Mouse (Mus musculus): ENCODE results near the gene Rpp21. TPM values are rescaled to one million over a fixed set of nuclear protein-coding genes. Genes with fewer than 3 reads are reported as not detected.

Rpp21 gene
- polyA plus RNA-seq, 1 experiment from 2014 or later = 170 TPM

- no peaks in the 10 kb centered on the region for H3K9me3 ChIP-seq (ENCODE audit: control insufficient read depth, low read length)
- peaks cover 19% of the 10 kb centered on the region for H3K27me3 ChIP-seq (ENCODE audit: control insufficient read depth, insufficient read depth, low read length)
- no peak overlapping the region for H3K27ac ChIP-seq (ENCODE audit: low read depth, low read length)
- H3K9ac ChIP-seq (replicated peaks; ENCODE audit: low read depth, low read length) = no peak overlapping the region
- H3K4me2 ChIP-seq (ENCODE audit: low read depth, low read length) = no peak overlapping the region
- 51% methylated on average over 3 of the region's 3 CpGs for whole genome bisulfite sequencing
- H3K4me1 ChIP-seq (ENCODE audit: control insufficient read depth, insufficient read depth, low read length) = no peaks in the 10 kb centered on the region
- H3K4me3 ChIP-seq (ENCODE audit: low read depth, low read length) = no peak overlapping the region
- no peaks in the 10 kb centered on the region for H3K36me3 ChIP-seq (ENCODE audit: control insufficient read depth, insufficient read depth, low read length)
- ATAC-seq (ENCODE audit: low read depth) = no peak
Observed at GRCm38 (mm10) chr17:36224451-36224850, 33.4 kb downstream of the Rpp21 start.

- Histone ChIP-seq H3K4me2 (ENCODE audit: low read depth, low read length) (no peak overlapping the region), H3K4me1 (ENCODE audit: control insufficient read depth, insufficient read depth, low read length) (no peaks in the 10 kb centered on the region), H3K4me3 (ENCODE audit: low read depth, low read length) (no peak overlapping the region), H3K27ac (ENCODE audit: low read depth, low read length) (no peak overlapping the region), H3K9me3 (ENCODE audit: control insufficient read depth, low read length) (no peaks in the 10 kb centered on the region), H3K27me3 (ENCODE audit: control insufficient read depth, insufficient read depth, low read length) (peaks cover 20% of the 10 kb centered on the region), H3K9ac (replicated peaks; ENCODE audit: low read depth, low read length) (no peak overlapping the region), H3K36me3 (ENCODE audit: control insufficient read depth, insufficient read depth, low read length) (no peaks in the 10 kb centered on the region)
- no peak for ATAC-seq (ENCODE audit: low read depth)
- WGBS = 64% methylated on average over 5 of the region's 5 CpGs
Observed at GRCm38 (mm10) chr17:36218594-36219155, 39.2 kb downstream of the Rpp21 start.

GRCm38 (mm10) chr17:36215586-36215985, 42.3 kb downstream of the Rpp21 start:
- H3K4me1 ChIP-seq (ENCODE audit: control insufficient read depth, insufficient read depth, low read length) = no peaks in the 10 kb centered on the region
- H3K36me3 ChIP-seq (ENCODE audit: control insufficient read depth, insufficient read depth, low read length) = no peaks in the 10 kb centered on the region
- no peak overlapping the region for H3K27ac ChIP-seq (ENCODE audit: low read depth, low read length)
- no peak for ATAC-seq (ENCODE audit: low read depth)
- H3K27me3 ChIP-seq (ENCODE audit: control insufficient read depth, insufficient read depth, low read length) = peaks cover 20% of the 10 kb centered on the region
- WGBS = 3% methylated on average over 20 of the region's 20 CpGs
- H3K9ac ChIP-seq (replicated peaks; ENCODE audit: low read depth, low read length) = no peak overlapping the region
- no peak overlapping the region for H3K4me3 ChIP-seq (ENCODE audit: low read depth, low read length)
- no peak overlapping the region for H3K4me2 ChIP-seq (ENCODE audit: low read depth, low read length)
- H3K9me3 ChIP-seq (ENCODE audit: control insufficient read depth, low read length) = no peaks in the 10 kb centered on the region

- Histone ChIP-seq H3K9me3 (ENCODE audit: control insufficient read depth, low read length) (no peaks in the 10 kb centered on the region), H3K4me3 (ENCODE audit: low read depth, low read length) (no peak overlapping the region), H3K9ac (replicated peaks; ENCODE audit: low read depth, low read length) (no peak overlapping the region), H3K36me3 (ENCODE audit: control insufficient read depth, insufficient read depth, low read length) (no peaks in the 10 kb centered on the region), H3K27me3 (ENCODE audit: control insufficient read depth, insufficient read depth, low read length) (peaks cover 9% of the 10 kb centered on the region), H3K27ac (ENCODE audit: low read depth, low read length) (no peak overlapping the region), H3K4me1 (ENCODE audit: control insufficient read depth, insufficient read depth, low read length) (0 out of 2 replicates have a peak, but pooled peaks cover 3% of the 10 kb centered on the region), H3K4me2 (ENCODE audit: low read depth, low read length) (no peak overlapping the region)
- ATAC-seq (ENCODE audit: low read depth) = no peak
Observed at GRCm38 (mm10) chr17:36206846-36207245, 51.0 kb downstream of the Rpp21 start.

GRCm38 (mm10) chr17:36205862-36206261, 52.0 kb downstream of the Rpp21 start:
- WGBS = under 1% methylated on average over 38 of the region's 41 CpGs
- Histone ChIP-seq H3K9ac (replicated peaks; ENCODE audit: low read depth, low read length) (no peak overlapping the region), H3K27me3 (ENCODE audit: control insufficient read depth, insufficient read depth, low read length) (peaks cover 9% of the 10 kb centered on the region)

More at GRCm38 (mm10) chr17:36205862-36206261, 52.0 kb downstream of the Rpp21 start:
- peak overlapping the region; percentile 20; the same call in 1 of the 2 replicates for H3K4me3 ChIP-seq (ENCODE audit: low read depth, low read length)
- no peaks in the 10 kb centered on the region for H3K9me3 ChIP-seq (ENCODE audit: control insufficient read depth, low read length)
- 0 out of 2 replicates have a peak, but pooled peaks cover 3% of the 10 kb centered on the region for H3K4me1 ChIP-seq (ENCODE audit: control insufficient read depth, insufficient read depth, low read length)
- H3K36me3 ChIP-seq (ENCODE audit: control insufficient read depth, insufficient read depth, low read length) = no peaks in the 10 kb centered on the region
- H3K27ac ChIP-seq (ENCODE audit: low read depth, low read length) = no peak overlapping the region
- peak overlapping the region; percentile 42 for H3K4me2 ChIP-seq (ENCODE audit: low read depth, low read length)
- ATAC-seq (ENCODE audit: low read depth) = peak; percentile 51; the same call in 1 of the 2 replicates

Other genes with a start within 250 kb of the Rpp21 start
- gene H2-T24, start 237.5 kb downstream of the Rpp21 start, polyA plus RNA-seq (2014; fragmentation: Nextera tagmentation; extraction: Ambion mirVana) = 11.0 and 12.7 TPM in 2 replicates
- gene H2-T23, start 225.2 kb downstream of the Rpp21 start, polyA plus RNA-seq (2014; fragmentation: Nextera tagmentation; extraction: Ambion mirVana) = 2.6 and 3.8 TPM in 2 replicates
- gene H2-T22, start 215.3 kb downstream of the Rpp21 start, polyA plus RNA-seq (2014; fragmentation: Nextera tagmentation; extraction: Ambion mirVana) = 5.9 and 8.9 TPM in 2 replicates
- gene Gm6034, start 215.1 kb downstream of the Rpp21 start, polyA plus RNA-seq (2014; fragmentation: Nextera tagmentation; extraction: Ambion mirVana) = not detected in 2 replicates
- not detected in 2 replicates for gene Gm11127, start 199.7 kb downstream of the Rpp21 start, polyA plus RNA-seq (2014; fragmentation: Nextera tagmentation; extraction: Ambion mirVana)
- gene Gm19684, start 136.4 kb downstream of the Rpp21 start, polyA plus RNA-seq (2014; fragmentation: Nextera tagmentation; extraction: Ambion mirVana) = not detected in 2 replicates
- gene Gm7030, start 128.6 kb downstream of the Rpp21 start, polyA plus RNA-seq (2014; fragmentation: Nextera tagmentation; extraction: Ambion mirVana) = not detected in 2 replicates
- gene Gm8909, start 89.5 kb downstream of the Rpp21 start, polyA plus RNA-seq (2014; fragmentation: Nextera tagmentation; extraction: Ambion mirVana) = not detected in 2 replicates
- not detected in 2 replicates for gene H2-T3, start 67.8 kb downstream of the Rpp21 start, polyA plus RNA-seq (2014; fragmentation: Nextera tagmentation; extraction: Ambion mirVana)
- gene Trim39, start 14.2 kb upstream of the Rpp21 start, polyA plus RNA-seq (2014; fragmentation: Nextera tagmentation; extraction: Ambion mirVana) = 22.3 and 26.9 TPM in 2 replicates
- 0.24 TPM in 2 replicates for gene H2-M10.2, start 28.4 kb upstream of the Rpp21 start, polyA plus RNA-seq (2014; fragmentation: Nextera tagmentation; extraction: Ambion mirVana)
- not detected in 2 replicates for gene H2-M10.1, start 68.1 kb upstream of the Rpp21 start, polyA plus RNA-seq (2014; fragmentation: Nextera tagmentation; extraction: Ambion mirVana)
- not detected in 2 replicates for gene H2-M10.3, start 110.3 kb upstream of the Rpp21 start, polyA plus RNA-seq (2014; fragmentation: Nextera tagmentation; extraction: Ambion mirVana)
- gene H2-M10.4, start 204.3 kb upstream of the Rpp21 start, polyA plus RNA-seq (2014; fragmentation: Nextera tagmentation; extraction: Ambion mirVana) = not detected in 2 replicates